Mouse (Mus musculus): Measurements from ENCODE around the gene Atp2a2. TPM values are rescaled to one million over a fixed set of nuclear protein-coding genes. Genes with fewer than 3 reads are reported as not detected.
A peak's percentile ranks its signal among the peaks of the same experiment; 100 is the strongest.

Gene Atp2a2
- polyA plus RNA-seq, 1 experiment = 136 TPM

DNA sequence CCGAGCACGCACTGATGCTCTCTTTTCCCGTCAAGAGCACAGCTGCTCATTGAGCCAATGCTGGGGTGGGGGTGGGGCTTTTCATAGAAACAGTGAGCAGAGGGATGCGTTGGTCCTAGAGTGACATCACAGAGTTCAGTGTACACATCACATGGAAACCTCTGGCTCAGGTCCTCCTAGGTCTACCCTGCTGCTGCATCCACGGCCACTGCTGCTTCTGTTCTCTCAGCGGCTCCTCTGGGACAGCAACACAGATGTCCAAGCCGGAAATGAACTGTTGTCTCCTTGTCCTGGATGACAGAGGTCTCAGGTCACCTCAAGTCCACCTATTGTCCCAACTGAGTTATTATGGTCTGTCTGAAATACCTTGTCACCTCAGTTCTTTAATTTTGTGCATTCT, 52.1 kb downstream of the Atp2a2 start:
- no peak for DNase-seq (ENCODE audit: low read depth)
- TF ChIP-seq CTCF (IDR thresholded peaks at IDR 0.05; ENCODE audit: borderline replicate concordance, extremely low read depth, insufficient read depth, insufficient read length) = no peak
- TF ChIP-seq POLR2A (IDR thresholded peaks at IDR 0.05; ENCODE audit: borderline replicate concordance, extremely low read depth, insufficient read depth, insufficient read length, poor library complexity, severe bottlenecking) = no peak

DNA sequence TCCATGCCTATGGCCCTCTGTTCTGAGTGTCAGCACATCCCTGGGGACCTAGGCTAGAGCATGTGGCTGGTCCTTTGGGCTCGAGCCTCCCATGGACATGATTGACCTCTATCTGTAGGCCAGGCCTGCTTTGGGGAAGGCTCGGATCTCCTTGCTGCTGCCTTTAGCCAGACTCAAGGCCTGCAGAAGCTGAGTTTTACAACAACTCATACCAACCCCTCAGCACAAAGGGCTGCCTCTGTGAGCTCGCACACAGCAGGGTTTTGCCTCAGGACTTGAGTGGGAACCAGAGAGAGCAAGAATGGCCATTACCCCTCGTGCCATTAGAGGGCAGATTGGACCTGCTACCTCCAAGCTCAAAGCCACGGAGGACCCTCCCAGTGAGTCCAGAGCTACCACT, 53.2 kb downstream of the Atp2a2 start:
- no peak for TF ChIP-seq CTCF (IDR thresholded peaks at IDR 0.05; ENCODE audit: borderline replicate concordance, extremely low read depth, insufficient read depth, insufficient read length)
- DNase-seq (ENCODE audit: low read depth) = no peak

DNA sequence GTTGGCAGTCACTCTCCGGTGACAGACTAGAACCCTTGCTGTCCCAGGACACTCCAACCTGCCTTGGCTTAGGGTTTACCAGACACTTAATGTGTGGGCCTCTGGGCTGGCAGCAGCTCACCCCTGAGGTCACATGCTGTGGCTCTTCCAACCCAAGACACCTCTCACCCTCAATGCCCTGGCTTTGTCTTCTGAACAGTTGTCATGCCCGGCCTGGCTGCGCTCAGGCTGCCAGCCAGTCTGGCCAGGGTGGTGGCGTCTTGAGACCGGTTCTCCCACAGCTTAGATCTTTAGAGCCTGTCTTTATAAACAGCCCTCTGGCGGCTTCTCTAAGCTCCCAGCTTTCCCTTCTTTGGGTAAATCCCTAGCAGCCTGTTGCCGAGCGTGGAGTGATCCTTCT, 54.2 kb downstream of the Atp2a2 start:
- TF ChIP-seq CTCF (IDR thresholded peaks at IDR 0.05; ENCODE audit: borderline replicate concordance, extremely low read depth, insufficient read depth, insufficient read length) (no peak), POLR2A (IDR thresholded peaks at IDR 0.05; ENCODE audit: borderline replicate concordance, extremely low read depth, insufficient read depth, insufficient read length, poor library complexity, severe bottlenecking) (no peak)
- no peak for DNase-seq (ENCODE audit: low read depth)

DNA sequence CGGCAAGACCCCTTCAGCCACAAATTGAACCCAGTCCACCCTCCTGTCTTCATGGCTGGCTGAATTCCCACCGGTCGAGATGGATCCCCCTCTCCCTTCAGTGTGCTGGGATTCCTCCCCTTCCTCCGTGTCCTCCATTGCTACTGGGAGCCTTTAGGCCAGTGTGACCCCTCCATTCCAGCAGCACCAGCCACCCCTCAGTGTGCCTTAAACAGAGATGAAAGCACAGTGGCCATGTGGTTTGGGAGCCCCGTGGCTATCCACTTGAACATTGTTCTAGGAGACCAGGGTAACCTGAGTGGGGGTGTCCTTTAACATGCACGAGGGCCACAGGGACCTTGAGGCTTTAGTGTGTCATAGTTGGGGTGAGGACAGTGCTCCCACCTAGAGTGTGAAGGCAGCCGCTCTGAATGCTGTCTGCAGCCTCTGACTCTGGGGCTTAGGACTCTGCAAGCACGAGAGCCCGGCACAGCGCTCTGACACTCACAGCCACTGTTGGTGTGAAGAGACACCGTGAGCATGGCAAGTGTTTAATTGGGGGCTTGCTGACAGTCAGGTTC, 56.9 kb downstream of the Atp2a2 start:
- DNase-seq (ENCODE audit: low read depth) = no peak
- TF ChIP-seq CTCF (IDR thresholded peaks at IDR 0.05; ENCODE audit: borderline replicate concordance, extremely low read depth, insufficient read depth, insufficient read length) (no peak), POLR2A (IDR thresholded peaks at IDR 0.05; ENCODE audit: borderline replicate concordance, extremely low read depth, insufficient read depth, insufficient read length, poor library complexity, severe bottlenecking) (no peak)

DNA sequence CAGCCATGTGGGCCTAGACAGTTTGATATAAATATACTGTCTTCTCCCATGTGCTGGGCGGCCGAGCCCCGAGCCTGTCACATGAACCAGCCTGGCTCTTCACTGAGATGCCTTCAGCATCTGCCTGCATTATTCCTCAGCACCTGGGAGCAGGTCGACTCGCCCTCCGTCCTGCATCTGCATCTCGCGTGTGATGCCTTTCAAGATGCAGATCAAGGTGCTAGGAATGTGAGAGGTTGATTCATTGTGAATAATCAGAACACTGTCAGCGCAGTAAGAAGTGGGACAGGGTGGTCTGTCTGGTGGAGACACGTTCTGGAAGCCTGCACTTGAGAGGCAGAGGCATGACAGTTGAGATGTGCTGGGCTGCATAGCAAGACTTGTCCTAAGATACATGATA, 57.5 kb downstream of the Atp2a2 start:
- no peak for TF ChIP-seq CTCF (IDR thresholded peaks at IDR 0.05; ENCODE audit: borderline replicate concordance, extremely low read depth, insufficient read depth, insufficient read length)

DNA sequence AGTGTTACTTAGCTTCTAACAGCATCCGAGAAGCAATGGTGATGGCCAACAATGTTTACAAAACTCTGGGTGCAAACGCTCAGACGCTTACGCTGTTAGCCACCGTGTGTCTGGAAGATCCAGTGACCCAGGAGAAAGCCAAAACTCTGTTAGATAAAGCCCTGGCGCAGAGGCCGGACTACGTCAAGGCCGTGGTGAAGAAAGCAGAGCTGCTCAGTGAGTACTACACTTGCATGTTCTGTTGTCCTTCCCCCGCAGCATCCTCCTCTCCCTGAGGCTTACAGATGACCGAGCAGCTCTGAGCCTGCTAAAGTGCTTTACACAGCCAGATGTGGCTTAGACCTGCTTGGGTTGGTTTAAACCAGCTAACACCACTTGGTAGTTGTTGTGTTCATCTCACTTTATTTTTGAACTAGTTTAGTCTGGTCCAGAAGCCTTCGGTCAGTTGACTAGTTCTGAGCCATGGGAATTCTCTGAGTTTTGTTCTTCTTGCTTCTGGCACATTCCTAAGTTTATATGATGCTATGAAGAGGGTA, 61.9 kb downstream of the Atp2a2 start:
- DNase-seq (ENCODE audit: low read depth) = no peak
- TF ChIP-seq CTCF (IDR thresholded peaks at IDR 0.05; ENCODE audit: borderline replicate concordance, extremely low read depth, insufficient read depth, insufficient read length) = no peak
- TF ChIP-seq POLR2A (IDR thresholded peaks at IDR 0.05; ENCODE audit: borderline replicate concordance, extremely low read depth, insufficient read depth, insufficient read length, poor library complexity, severe bottlenecking) = no peak

More for the DNA sequence above, 57.5 kb downstream of the Atp2a2 start:
- no peak for DNase-seq (ENCODE audit: low read depth)

DNA sequence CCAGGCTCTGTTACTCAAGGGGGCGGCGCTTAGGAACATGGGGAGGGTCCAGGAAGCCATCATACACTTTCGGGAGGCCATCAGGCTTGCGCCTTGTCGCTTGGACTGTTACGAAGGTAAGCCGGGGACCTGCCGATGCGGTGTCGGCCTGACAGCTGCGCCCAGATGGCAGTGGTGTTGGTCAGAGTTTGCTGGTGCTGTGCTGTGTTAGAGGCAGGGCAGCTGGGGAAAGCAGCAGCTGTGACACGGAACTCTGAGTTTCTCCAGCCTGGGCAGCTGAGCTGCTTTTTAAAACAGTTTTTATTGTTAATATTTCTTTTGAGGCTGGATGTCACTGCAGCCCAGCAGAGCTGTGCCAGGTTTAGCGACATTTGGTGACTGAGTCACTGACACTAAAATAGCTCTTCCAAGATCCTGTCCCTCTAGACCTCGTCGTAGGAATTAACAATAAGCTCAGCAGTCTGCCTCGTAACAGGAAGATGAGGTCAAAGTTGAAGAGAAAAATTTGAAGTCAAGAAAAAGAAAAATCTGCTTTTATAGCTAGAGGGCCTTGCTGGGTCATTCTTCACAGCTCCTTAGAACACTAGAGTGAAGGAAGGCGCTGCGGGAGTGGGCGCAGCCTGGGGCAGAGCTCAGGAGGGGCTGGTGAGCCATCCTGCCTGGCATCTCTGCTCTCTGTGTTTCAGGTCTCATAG, 62.5 kb downstream of the Atp2a2 start:
- no peak for TF ChIP-seq POLR2A (IDR thresholded peaks at IDR 0.05; ENCODE audit: borderline replicate concordance, extremely low read depth, insufficient read depth, insufficient read length, poor library complexity, severe bottlenecking)
- TF ChIP-seq CTCF (IDR thresholded peaks at IDR 0.05; ENCODE audit: borderline replicate concordance, extremely low read depth, insufficient read depth, insufficient read length) = no peak
- no peak for DNase-seq (ENCODE audit: low read depth)

DNA sequence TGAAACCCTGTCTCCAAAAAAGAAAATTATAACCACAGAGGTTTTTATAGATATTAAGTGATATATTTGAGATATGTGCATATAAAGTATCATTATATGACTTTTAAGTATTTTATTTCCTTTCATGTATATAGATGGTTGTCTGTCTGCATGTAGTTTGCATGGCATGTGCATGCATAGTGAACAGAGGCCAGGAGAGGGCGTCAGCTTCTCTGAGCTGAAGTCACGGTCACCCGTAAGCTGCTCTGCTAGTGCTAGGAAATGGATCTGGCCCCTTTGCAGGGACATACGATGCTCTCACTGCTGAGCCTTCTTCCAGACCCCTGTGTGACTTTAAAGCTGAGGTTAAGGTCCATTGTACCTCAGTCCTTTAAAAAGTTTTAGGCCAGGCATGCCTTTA, 67.5 kb downstream of the Atp2a2 start:
- no peak for DNase-seq (ENCODE audit: low read depth)
- TF ChIP-seq POLR2A (IDR thresholded peaks at IDR 0.05; ENCODE audit: borderline replicate concordance, extremely low read depth, insufficient read depth, insufficient read length, poor library complexity, severe bottlenecking) (no peak), CTCF (IDR thresholded peaks at IDR 0.05; ENCODE audit: borderline replicate concordance, extremely low read depth, insufficient read depth, insufficient read length) (peak; percentile 15; the same call in 1 of the 2 replicates)

DNA sequence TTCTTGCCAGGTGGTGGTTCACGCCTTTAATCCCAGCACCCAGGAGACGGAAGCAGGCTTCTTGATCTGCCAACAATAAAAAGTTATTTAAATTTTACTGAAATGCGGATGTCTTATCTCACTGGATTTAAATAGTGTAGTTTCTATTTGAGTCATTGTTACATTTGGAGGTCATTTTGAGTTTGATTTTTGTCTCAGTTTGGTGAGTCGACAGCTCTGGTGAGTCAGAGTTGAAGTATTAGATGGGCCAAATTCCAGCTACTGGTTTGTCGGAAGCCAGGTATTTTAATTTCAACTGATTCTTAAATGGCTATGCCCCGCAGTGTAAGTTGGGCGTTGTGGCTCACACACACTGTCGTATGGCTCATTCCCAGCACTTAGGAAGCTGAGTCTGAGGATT, 70.8 kb downstream of the Atp2a2 start:
- TF ChIP-seq POLR2A (IDR thresholded peaks at IDR 0.05; ENCODE audit: borderline replicate concordance, extremely low read depth, insufficient read depth, insufficient read length, poor library complexity, severe bottlenecking) = no peak
- TF ChIP-seq CTCF (IDR thresholded peaks at IDR 0.05; ENCODE audit: borderline replicate concordance, extremely low read depth, insufficient read depth, insufficient read length) = no peak
- DNase-seq (ENCODE audit: low read depth) = no peak

DNA sequence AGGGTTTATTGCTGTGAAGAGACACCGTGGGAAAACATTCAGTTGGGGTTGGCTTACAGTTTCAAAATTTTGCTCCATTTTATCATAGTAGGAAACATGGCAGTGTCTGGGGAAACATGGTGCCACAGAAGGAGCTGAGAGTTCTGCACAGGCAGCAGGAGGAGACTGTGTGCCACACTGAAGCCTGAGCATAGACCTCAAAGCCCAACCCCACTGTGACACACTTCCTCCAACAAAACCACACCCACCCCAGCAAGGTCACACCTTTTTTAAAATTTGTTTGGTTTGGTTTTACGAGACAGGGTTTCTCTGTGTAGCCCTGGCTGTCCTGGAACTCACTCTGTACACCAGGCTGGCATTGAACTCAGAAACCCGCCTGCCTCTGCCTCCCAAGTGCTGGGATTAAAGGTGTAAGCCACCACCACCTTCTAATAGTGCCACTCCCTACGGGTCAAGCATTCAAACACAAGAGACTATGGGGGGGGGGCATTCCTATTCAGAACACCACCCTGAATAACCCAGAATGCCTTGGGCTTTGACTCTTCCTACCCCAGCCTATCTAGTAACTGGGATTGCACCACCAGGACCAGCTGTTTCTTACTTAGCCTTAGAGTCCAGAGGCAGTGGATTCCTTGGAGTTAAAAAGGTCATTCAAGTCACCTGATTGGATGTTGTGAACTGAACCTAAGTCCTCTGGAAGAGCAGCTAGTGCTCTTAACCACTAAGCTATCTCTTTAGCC, 71.8 kb downstream of the Atp2a2 start:
- DNase-seq (ENCODE audit: low read depth) = no peak
- no peak for TF ChIP-seq POLR2A (IDR thresholded peaks at IDR 0.05; ENCODE audit: borderline replicate concordance, extremely low read depth, insufficient read depth, insufficient read length, poor library complexity, severe bottlenecking)
- TF ChIP-seq CTCF (IDR thresholded peaks at IDR 0.05; ENCODE audit: borderline replicate concordance, extremely low read depth, insufficient read depth, insufficient read length) = no peak

DNA sequence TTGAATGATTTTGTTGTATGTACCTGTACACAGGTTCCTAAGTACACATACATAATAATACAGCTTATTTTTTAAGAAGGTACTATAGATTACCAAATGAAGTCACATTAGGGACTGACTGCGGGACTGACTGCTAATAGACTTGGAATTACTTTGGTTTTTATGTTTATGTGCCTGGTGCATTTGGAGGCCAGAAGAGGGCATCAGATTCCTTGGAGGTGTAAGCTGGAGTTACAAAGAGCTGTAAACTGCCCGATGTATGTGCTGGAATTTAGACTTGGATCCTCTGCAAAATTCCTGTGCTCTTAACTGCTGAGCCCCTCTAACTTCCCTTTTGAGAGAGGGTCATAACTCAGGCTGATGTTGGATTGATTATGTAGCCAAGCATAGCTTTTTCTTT, 76.5 kb downstream of the Atp2a2 start:
- DNase-seq (ENCODE audit: low read depth) = no peak
- TF ChIP-seq POLR2A (IDR thresholded peaks at IDR 0.05; ENCODE audit: borderline replicate concordance, extremely low read depth, insufficient read depth, insufficient read length, poor library complexity, severe bottlenecking) (no peak), CTCF (IDR thresholded peaks at IDR 0.05; ENCODE audit: borderline replicate concordance, extremely low read depth, insufficient read depth, insufficient read length) (no peak)

DNA sequence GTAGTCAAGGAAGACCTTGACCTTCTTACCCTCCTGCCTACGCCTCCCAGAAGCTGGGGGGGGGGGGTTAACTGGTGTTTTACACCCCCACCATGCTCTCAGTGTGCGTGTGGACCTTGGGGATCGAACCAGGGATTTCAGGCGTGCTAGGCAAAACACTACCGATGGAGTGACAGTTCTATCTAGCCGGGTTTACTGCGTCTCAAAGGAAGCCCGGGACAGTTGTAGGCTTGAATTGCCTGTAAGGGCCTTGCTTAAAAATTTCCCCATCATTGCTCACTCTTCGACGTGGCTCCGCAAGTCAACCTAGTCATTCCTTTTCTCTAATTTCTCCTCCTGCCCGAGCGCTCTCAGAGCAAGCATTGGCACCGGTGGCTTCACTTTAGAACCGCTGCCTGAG, 78.9 kb downstream of the Atp2a2 start:
- no peak for TF ChIP-seq POLR2A (IDR thresholded peaks at IDR 0.05; ENCODE audit: borderline replicate concordance, extremely low read depth, insufficient read depth, insufficient read length, poor library complexity, severe bottlenecking)
- no peak for TF ChIP-seq CTCF (IDR thresholded peaks at IDR 0.05; ENCODE audit: borderline replicate concordance, extremely low read depth, insufficient read depth, insufficient read length)
- no peak for DNase-seq (ENCODE audit: low read depth)
